Mouse (Mus musculus) G1E (cell line): ENCODE measurements around the gene Tmem63a.

ENCODE experiments used
- CTCF ChIP-seq: IDR thresholded peaks from 2 replicates; pipeline ENCODE4 v1.5.1; 2012; ENCODE audit warnings: low read depth, low read length, inconsistent platforms, mixed read lengths
- TAL1 ChIP-seq: conservative IDR thresholded peaks from 2 replicates; pipeline ENCODE4 v1.6.1; 2012; ENCODE audit warnings: low read depth, low read length, inconsistent platforms, mixed read lengths

GRCm38 (mm10) chr1:181001621-181002020, 59.5 kb downstream of the Tmem63a start:
- TF ChIP-seq CTCF (no peak), TAL1 (no peak)
